Mouse (Mus musculus) cortical plate, adult 2 months (tissue): ENCODE measurements around the gene Ankrd39.

Experiments used
- CTCF ChIP-seq: fragments of 200-500 bp; IDR thresholded peaks from 2 replicates; pipeline ENCODE4 v1.5.1; 2011; ENCODE audit warnings: mild to moderate bottlenecking, control low read depth, low read length; ENCODE audit not compliant: insufficient read depth; ENCODE audit errors: extremely low read depth
- POLR2A ChIP-seq: fragments of 200-500 bp; IDR thresholded peaks from 2 replicates; pipeline ENCODE4 v1.6.1; 2011; ENCODE audit warnings: mild to moderate bottlenecking, low read length, control low read depth; ENCODE audit not compliant: insufficient read depth; ENCODE audit errors: extremely low read depth

DNA sequence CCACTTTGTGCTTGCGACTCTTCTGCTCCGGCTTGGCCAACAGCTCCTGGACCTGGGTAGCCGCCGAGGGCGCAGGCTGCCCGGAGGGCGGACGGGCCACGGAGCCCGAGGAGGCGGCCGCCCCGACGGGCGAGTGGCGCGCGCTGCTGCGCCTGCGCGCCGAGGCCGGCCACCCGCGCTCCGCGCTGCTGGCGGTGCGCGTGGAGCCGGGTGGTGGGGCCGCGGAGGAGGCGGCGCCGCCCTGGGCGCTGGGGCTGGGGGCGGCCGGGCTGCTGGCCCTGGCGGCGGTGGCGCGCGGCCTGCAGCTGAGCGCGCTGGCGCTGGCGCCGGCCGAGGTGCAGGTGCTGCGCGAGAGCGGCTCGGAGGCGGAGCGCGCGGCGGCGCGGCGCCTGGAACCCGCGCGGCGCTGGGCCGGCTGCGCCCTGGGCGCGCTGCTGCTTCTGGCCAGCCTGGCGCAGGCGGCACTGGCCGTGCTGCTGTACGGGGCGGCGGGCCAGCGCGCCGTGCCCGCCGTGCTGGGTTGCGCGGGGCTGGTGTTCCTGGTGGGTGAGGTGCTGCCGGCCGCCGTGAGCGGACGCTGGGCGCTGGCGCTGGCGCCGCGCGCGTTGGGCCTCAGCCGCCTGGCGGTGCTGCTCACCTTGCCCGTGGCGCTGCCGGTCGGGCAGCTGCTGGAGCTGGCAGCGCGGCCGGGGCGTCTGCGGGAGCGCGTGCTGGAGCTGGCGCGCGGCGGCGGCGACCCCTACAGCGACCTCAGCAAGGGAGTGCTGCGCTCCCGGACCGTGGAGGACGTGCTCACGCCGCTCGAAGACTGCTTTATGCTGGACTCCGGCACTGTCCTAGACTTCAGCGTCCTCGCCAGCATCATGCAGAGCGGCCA is 34.9 kb downstream of the Ankrd39 start:
- TF ChIP-seq POLR2A (no peak), CTCF (no peak)
